Mouse (Mus musculus): Measurements from ENCODE around the gene 2210010C04Rik.

The 2210010C04Rik gene

DNA sequence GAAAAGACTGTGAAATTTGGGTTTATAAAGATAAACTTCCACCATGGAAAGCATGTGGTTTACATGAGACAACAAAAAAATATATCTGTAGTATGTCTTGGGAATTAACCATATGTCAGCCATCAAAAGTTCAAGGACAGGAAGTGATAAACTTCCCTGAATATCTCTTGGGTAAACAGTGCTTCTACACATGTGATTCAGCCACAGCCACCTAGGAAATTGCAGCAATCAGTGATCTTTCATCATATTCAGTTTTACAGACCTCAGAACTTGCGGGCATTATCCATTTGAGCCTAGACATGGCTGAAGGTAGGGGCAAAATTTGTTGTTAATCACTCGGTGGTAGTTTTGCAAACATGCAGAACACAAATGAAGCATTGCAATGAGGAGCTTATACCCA lies 16.7 kb downstream of the 2210010C04Rik start:
- WGBS = 85% methylated on average over 2 of the region's 2 CpGs

DNA sequence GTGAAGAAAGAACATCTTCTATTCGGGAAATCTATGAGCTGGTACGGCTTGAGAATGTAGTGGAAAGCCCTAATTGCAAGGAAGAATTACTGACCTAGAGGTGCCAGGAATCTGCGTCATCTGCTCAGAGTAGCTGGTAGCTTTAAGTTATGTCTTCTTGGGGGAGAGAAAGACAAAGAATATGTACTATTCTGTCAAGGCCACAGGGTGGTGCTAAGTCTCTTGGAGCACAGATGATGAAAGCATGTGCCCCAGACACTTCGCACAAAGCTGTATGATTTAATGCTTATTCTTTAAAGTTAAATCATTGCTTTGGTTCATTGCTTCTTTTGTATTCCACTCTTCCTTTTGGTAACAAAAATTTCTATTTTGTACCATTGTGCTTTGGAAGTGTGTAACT lies 20.2 kb downstream of the 2210010C04Rik start:
- WGBS = 65% methylated on average over 4 of the region's 4 CpGs

DNA sequence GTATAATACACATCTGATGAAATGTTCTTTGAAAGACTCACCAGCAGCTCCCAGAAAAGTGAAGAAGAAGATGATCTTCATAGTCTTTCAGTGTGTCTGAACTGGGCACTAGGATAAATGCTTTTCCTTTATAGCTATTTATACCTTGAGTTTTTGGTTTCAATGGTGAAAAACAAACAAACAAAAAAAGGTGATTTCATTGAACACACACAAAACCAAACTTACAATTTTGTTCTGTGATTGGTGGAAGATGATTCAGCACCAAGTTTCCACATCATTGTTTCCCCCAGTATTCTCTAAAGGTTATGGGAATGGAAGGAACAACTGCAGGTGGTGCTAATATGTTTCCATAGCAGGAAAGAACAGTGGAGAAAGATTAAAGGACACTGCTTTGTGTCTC lies 35.9 kb downstream of the 2210010C04Rik start, which contains the start of gene Gm2663:
Gene Gm2663 (minus strand): TSS at position 101 of the 400 bp plus-strand sequence.

